In genomic region chr14:54959853-54960613, GRCm38 (mm10) we compare ENCODE assay signal across 24 mouse cellular contexts. TPM values are rescaled to one million over a fixed set of nuclear protein-coding genes. Genes with fewer than 3 reads are reported as not detected.
"Had no signal": no experiment of that assay in that cellular context is flagged by ENCODE, and none has a peak within 500 bp of the region (broad histone marks: within the 10 kb centered on the region; RNA-seq: fewer than 3 reads in every experiment).

No protein-coding gene starts in this region.

RNA-seq across cellular contexts. Expression of gene Myh6, which starts 6.7 kb away (rescaled TPM):
- total RNA-seq: liver, adult 2 months; megakaryocyte, adult 5-6 weeks; monocyte, adult 5-6 weeks; neutrophil, adult 5-6 weeks had no signal
- polyA plus RNA-seq: macrophage had no signal

RNA-seq across cellular contexts. Expression of gene Gm17428, which starts 16.7 kb away (rescaled TPM):
- total RNA-seq: layer of hippocampus, adult 8-10 months; layer of hippocampus, postnatal 10 days; layer of hippocampus, postnatal 36 days; left cerebral cortex, adult 2 months; left cerebral cortex, postnatal 10 days; left cerebral cortex, postnatal 36 days; liver, adult 2 months; megakaryocyte, adult 5-6 weeks; monocyte, adult 5-6 weeks; neutrophil, adult 5-6 weeks had no signal
- polyA plus RNA-seq: limb, embryonic 11.5 days; limb, embryonic 14.5 days; liver, adult 2 months; liver, embryonic 13.5 days; liver, embryonic 16.5 days; lung, adult 2 months; lung, postnatal 0 days; macrophage; midbrain, embryonic 13.5 days; midbrain, embryonic 16.5 days; myocyte; neural tube, embryonic 13.5 days; stomach, embryonic 15.5 days; testis, adult 2 months; urinary bladder, adult 2 months had no signal

RNA-seq across cellular contexts. Expression of gene Cmtm5, which starts 24.0 kb away (rescaled TPM):
- total RNA-seq: liver, adult 2 months; megakaryocyte, adult 5-6 weeks; monocyte, adult 5-6 weeks; neutrophil, adult 5-6 weeks had no signal
- polyA plus RNA-seq: liver, adult 2 months; macrophage; myocyte; testis, adult 2 months had no signal

RNA-seq across cellular contexts. Expression of gene Il25, which starts 27.5 kb away (rescaled TPM):
- total RNA-seq: layer of hippocampus, postnatal 10 days; layer of hippocampus, postnatal 36 days; left cerebral cortex, adult 2 months; left cerebral cortex, postnatal 10 days; left cerebral cortex, postnatal 36 days; liver, adult 2 months; megakaryocyte, adult 5-6 weeks; monocyte, adult 5-6 weeks; neutrophil, adult 5-6 weeks had no signal
- polyA plus RNA-seq: limb, embryonic 11.5 days; liver, adult 2 months; liver, embryonic 13.5 days; liver, embryonic 16.5 days; lung, adult 2 months; lung, postnatal 0 days; macrophage; testis, adult 2 months had no signal

RNA-seq across cellular contexts. Expression of gene Efs, which starts 34.1 kb away (rescaled TPM):
- total RNA-seq: megakaryocyte, adult 5-6 weeks; monocyte, adult 5-6 weeks; neutrophil, adult 5-6 weeks had no signal
- polyA plus RNA-seq: macrophage had no signal
